Mouse (Mus musculus) cerebellum, adult 8-10 months (tissue): ENCODE data around the gene Erbin.

ENCODE experiments used
- DNase-seq: peaks from one replicate; pipeline ENCODE4 v3.0.0; 2022

Gene Erbin

DNA sequence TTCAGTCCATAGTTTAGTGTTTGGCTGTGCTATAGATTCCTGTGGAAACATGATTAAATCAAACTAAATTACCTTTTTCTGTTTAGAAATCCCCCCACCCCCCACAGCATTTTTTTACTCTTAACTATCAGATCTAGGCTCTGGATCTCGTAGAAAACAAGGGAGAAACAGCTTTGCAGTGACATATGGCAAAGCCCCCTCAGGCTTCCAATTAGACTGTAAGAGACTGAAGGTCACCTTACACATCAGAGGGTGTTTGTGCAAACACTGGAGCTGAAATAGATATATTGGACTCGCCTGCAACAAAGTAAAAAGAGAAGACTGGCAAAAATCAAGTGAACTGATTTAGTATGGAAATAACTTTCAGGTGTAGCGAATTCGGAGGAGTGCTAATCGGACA is 116.6 kb downstream of the Erbin start:
- DNase-seq, result no peak

DNA sequence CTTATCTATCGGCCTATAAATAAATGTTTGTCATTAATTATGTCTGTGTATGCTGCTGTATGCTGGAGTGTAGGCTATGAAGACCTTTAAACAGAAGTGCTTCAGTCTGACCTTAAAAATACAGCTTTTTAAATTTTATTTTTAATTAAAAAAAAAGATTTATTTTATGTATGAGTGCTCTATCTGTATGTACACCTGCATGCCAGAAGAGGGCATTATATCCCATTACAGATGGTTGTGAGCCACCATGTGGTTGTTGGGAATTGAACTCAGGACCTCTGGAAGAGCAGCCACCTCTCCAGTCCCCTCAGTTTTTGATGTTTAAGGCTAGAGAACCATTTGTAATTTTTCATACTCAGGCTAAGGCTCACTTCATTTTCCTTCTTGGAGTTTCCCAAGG is 119.3 kb downstream of the Erbin start:
- no peak for DNase-seq

DNA sequence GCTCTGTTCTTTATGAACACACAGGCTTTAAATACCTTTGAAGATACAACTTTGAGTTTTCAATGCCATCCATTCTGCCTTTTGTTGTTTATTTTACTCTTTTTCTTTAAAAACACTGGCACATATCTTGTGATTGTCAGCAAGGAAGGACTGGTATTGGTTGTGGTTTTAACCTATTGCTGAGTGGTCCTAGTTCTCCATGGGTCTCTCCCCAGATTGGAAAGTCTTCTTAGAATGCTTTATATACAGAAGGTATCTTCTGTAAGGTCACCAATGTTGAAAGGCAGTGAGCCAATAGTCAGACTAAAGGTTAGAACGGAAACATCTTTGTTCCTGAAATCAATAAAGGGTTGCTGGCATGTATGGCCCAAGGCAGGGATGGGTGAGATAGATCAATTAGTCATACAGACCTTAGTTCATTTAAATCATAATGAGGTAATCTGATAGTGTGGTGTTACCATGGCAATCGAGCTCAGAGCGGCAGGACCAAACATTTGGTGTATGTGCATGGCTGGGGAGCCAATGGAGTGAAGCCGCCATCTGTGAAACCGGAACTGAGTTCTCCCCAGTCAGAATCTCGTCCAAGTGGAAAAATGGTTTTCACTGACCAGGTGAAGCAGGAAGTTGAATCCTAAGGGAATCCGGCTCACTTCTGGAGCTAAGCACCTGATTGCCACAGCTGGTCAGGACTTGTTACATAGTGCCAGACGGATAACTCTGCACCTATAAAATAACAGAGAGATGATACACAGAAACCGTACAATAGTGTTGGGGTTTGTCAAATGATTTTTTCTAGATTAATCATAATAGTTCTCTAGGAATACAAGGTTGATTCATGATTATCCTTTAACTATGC is 125.4 kb downstream of the Erbin start:
- DNase-seq, result no peak

DNA sequence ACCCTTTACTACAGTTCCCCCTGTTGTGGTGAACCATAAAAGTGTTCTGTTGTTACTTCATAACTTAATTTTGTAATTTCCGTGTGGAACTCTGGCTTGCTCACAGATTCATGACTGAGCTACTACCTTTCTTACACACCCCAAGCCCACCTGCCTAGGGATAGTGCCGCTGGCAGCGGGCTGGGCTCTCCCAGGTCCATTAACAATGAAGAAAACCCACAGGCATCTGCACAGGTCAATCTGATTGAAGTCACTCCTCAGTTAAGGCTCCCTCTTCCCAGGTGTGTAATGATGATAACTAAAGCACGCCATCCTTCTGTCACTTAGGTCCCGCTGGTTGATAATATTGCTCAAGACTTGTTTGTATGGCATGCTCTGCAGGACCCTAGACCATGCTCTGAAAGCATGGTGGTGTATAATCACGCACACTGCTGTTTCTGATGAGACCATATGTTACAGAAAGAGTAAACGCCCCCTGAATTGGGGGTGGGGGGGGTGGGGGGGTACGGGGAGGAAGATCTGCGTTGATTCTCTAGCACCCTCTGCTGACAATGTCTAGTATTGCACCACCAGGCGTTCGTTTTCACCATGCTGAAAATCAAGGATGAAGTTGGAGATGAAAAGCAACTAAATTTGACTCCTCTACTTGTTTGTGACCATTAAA is 140.3 kb downstream of the Erbin start:
- DNase-seq, result peak; percentile 10

DNA sequence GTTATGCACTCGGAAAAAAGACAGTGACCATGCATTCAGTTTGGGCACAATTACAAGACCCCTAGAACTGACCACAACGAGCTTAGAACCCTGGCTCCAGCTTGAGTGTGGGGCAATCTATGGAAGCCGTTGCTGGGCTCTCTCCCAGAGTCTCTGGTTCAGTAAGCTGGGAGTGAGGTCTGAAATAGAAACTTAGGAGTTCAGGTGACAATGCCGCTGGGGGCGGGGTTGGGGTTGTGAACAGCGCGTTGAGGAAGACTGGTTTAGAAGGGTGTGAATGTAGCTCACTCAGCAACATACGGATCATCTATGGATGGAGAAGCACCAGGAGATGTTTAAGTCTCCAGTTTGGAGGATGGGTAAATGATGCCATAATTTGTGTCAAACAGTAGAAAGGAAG is 143.2 kb downstream of the Erbin start:
- no peak for DNase-seq

DNA sequence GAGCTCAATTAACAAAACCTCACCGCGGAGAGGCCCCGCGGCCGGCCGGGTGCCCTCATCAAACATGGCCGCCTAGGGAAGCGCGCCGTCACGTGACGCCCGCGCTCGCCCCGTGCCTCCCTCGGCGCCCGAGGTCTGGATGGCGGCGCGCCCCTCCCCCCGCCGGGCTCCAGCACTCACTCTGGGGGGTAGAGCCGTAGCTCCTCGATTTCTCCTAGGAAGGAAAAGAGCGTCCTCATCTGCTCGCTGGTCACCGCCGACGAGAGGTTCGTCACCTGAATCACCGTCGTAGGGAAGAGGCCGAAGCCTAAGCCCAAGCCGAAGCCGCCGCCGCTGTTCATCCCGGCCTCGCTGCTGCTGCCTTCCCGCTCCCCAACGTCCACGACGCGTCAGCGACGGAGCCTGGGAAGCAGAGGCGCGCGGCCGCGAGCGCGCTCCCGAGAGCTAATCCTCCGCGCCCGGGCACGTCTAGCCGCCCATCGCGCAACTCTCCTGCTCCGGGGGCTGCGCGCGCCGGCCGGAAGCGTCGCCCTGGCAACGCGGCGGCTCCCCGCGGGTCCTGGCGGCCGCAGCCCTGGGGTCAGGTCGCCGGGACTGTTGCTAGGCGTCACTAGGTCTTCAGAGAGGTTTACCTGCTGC is 146.1 kb downstream of the Erbin start, which contains the start of gene Srek1:
TSS of gene Srek1 (minus strand) at position 490 of the 639 bp plus-strand sequence.
- peak; percentile 94 for DNase-seq

DNA sequence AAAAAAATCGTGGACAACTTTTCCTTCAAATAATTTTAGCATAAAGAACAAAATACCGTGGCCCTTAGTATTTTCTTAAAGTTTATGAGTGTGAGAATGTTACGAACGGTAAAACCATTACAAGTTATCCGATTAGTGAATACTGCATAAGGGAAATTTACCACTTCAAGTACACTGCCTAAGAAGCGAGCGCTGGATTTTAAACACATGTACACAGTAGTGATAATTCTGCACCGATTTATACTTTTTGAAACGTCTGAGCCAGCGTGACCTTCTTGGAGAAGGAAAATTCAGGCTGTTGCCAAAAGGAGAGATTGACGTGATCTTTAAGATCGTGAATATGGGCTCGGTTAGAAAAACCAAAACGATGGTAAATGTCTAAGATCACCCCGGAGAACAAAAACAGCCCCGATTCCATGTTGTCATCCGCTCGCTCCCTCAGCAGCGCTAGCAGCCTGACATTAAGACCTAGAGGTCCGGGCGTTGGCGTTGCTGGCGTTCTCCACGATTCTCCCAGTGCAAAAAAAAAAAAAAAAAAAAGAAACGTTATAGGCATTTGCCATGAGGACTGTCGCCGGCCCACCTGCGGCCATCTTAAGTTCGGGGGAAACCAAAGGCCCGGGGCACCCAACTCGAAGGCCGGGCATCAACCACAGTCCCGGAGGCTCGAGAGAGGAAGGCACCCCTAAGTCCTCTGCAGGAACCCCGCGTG is 146.8 kb downstream of the Erbin start:
- DNase-seq, result no peak

DNA sequence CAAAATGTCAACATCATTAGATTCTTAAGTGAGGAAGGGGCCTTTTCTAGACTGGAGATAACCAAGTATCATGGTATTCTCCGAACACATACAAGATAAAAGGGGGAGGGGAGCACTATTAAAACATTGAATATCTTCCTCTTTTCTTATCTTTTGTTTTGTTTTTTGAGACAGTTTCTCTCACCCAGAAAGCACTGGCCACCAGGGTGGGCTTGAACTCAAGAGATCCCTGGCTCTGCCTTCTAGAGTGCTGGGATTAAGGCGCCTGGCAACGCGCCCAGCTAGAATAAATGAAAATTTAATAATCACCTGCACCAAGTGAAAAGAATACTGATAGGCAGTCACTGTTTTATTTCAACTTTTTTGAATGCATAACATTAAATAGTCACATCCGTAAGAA is 147.4 kb downstream of the Erbin start:
- no peak for DNase-seq

DNA sequence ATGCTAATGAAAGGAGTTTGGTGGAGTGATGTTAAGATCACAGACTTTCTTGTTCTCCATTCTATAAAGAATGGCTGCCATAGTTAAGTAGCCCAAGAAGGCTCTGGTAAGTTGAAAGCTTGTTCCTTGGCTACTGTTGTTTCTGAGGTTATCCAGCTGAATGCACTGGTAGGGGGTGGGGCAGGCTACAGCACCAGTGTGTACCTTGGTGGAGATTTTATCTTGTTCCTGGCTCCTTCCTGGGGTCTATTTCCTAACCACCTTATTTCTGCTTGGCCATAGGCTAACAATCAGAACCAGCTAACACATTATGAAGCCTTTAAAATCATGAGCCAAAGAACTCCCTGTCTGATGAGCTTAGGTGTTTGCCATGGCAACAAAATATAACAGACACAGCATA is 149.5 kb downstream of the Erbin start:
- no peak for DNase-seq
